Mouse (Mus musculus): ENCODE measurements around the gene Sardh. TPM values are rescaled to one million over a fixed set of nuclear protein-coding genes. Genes with fewer than 3 reads are reported as not detected.

Sardh gene
- total and polyA plus RNA-seq, 3 experiments, result 0.13 TPM; not detected in 2

GRCm38 (mm10) chr2:27289019-27289418 lies 40.9 kb upstream of the Sardh start:
- peaks cover 94 to 99% of the 10 kb centered on the region in 2 experiments for H3K36me3 ChIP-seq (replicated peaks in 1 of 2; ENCODE audit: control insufficient read depth in 1 of 2, insufficient read depth in 1 of 2, low read length in 1 of 2)
- TF ChIP-seq RCOR1 (conservative IDR thresholded peaks at IDR 0.05; ENCODE audit: low read depth, low read length) (0 out of 2 replicates have a peak, but pooled peaks have one; percentile 22), CHD1 (IDR thresholded peaks at IDR 0.05; ENCODE audit: low read depth, low read length) (no peak), CTCF (conservative IDR thresholded peaks at IDR 0.05 in 1 of 2, IDR thresholded peaks at IDR 0.05 in 1 of 2; ENCODE audit: low read depth in 2 of 2, low read length in 2 of 2) (peak; percentile 72 to 88), POLR2A (IDR thresholded peaks at IDR 0.05; ENCODE audit: low read depth, low read length) (no peak), HCFC1 (IDR thresholded peaks at IDR 0.05; ENCODE audit: low read depth, low read length) (no peak), ZNF384 (IDR thresholded peaks at IDR 0.05; ENCODE audit: low read depth, low read length) (no peak), BHLHE40 (IDR thresholded peaks at IDR 0.05; ENCODE audit: low read depth, low read length) (peak; percentile 41; the same call in 1 of the 2 replicates), POLR2AphosphoS2 (IDR thresholded peaks at IDR 0.05; ENCODE audit: low read depth, low read length) (no peak; the same call in 1 of the 2 replicates), MXI1 (IDR thresholded peaks at IDR 0.05; ENCODE audit: low read depth, low read length) (peak; percentile 63; the same call in 1 of the 2 replicates), UBTF (IDR thresholded peaks at IDR 0.05; ENCODE audit: low read depth, low read length) (no peak), USF1 (IDR thresholded peaks at IDR 0.05; ENCODE audit: low read depth, low read length) (no peak), EP300 (IDR thresholded peaks at IDR 0.05; ENCODE audit: low read length) (peak; percentile 31; the same call in 1 of the 2 replicates), MAFK (IDR thresholded peaks at IDR 0.05; ENCODE audit: insufficient replicate concordance, low read length) (no peak), MAZ (IDR thresholded peaks at IDR 0.05; ENCODE audit: low read depth, low read length) (peak; percentile 61; the same call in 1 of the 2 replicates), ELF1 (IDR thresholded peaks at IDR 0.05; ENCODE audit: low read depth, low read length) (no peak), USF2 (conservative IDR thresholded peaks at IDR 0.05; ENCODE audit: low read depth, low read length) (no peak), ZKSCAN1 (IDR thresholded peaks at IDR 0.05; ENCODE audit: borderline replicate concordance, low read depth, low read length) (no peak), SIN3A (IDR thresholded peaks at IDR 0.05; ENCODE audit: low read length) (peak; percentile 80), ZC3H11A (IDR thresholded peaks at IDR 0.05; ENCODE audit: low read depth, low read length) (peak; percentile 96), IRF4 (IDR thresholded peaks at IDR 0.05; ENCODE audit: low read depth, low read length) (0 out of 2 replicates have a peak, but pooled peaks have one; percentile 18), RAD21 (IDR thresholded peaks at IDR 0.05; ENCODE audit: low read depth, low read length) (peak; percentile 97), JUND (conservative IDR thresholded peaks at IDR 0.05; ENCODE audit: low read depth, low read length) (no peak), MEF2A (IDR thresholded peaks at IDR 0.05; ENCODE audit: borderline replicate concordance, low read depth, low read length) (peak; percentile 57; the same call in 1 of the 2 replicates), ETS1 (conservative IDR thresholded peaks at IDR 0.05; ENCODE audit: low read depth, low read length) (no peak), SMC3 (IDR thresholded peaks at IDR 0.05; ENCODE audit: low read depth, low read length) (peak; percentile 97)
- H3K27me3 ChIP-seq (replicated peaks), result no peaks in the 10 kb centered on the region
- H3K4me1 ChIP-seq (ENCODE audit: control insufficient read depth in 1 of 2, insufficient read depth in 2 of 2), result peaks cover 3 to 46% of the 10 kb centered on the region in 2 experiments; a peak in 3 of 4 replicates
- no peak overlapping the region for H3K9ac ChIP-seq (ENCODE audit: insufficient read depth, low read depth)
- dilution Hi-C loops (cut with MboI; ENCODE audit: extremely low pct_ligation_motif_present, extremely low pct_unique_long_range_greater_than_20kb, low sequenced_read_pairs), result no loop called here
- H3K4me2 ChIP-seq (ENCODE audit: insufficient read depth, low read depth, poor library complexity, severe bottlenecking), result no peak overlapping the region
- no peaks in the 10 kb centered on the region for H3K79me2 ChIP-seq (replicated peaks; ENCODE audit: control insufficient read depth, extremely low read depth, insufficient read depth, poor library complexity, severe bottlenecking)
- H3K27ac ChIP-seq (ENCODE audit: insufficient read depth, low read depth), result 0 out of 2 replicates have a peak overlapping the region, but pooled peaks have one; percentile 2
- in situ Hi-C loops (cut with MboI; ENCODE audit: low pct_ligation_motif_present, low pct_unique_long_range_greater_than_20kb, low sequenced_read_pairs), result loop anchor here (25.0 kb wide), 1 partner anchor 448 kb away; no protein-coding TSS in a partner anchor
- no peak overlapping the region for H3K4me3 ChIP-seq (replicated peaks in 1 of 3; ENCODE audit: low read depth in 2 of 3, low read length in 2 of 3, poor library complexity in 1 of 3)
- peak; percentile 88 for DNase-seq (ENCODE audit: extremely low read depth)
- no peaks in the 10 kb centered on the region for H3K9me3 ChIP-seq (replicated peaks; ENCODE audit: low read length)
